Mouse (Mus musculus): Measurements from ENCODE around the gene Krtap27-1.

DNA sequence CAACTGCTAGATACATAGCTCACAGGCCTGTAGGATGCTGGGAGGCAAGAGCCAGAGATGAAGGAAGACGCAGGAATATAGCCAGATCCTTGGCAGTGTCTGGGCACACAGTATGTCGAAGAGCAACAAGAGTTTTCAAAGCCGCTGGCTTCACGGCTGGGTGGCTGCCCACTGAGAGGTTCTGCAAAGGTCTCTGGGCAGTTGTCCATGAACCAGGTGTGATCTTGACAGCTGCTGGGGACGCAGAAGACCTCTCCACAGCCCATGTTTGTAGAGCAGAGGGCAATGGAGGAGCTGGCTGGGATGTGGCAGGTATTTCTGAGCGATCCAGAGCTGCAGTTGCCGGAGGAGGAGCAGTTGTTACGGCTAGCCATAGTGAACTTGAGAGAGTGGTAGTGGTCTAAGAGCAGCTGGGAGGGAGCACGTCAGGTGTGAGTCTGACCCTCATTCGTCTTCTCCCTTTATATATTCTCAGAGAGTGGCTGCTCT lies 24.1 kb downstream of the Krtap27-1 start, which contains the start of gene Krtap26-1:
- TF ChIP-seq POLR2A (IDR thresholded peaks at IDR 0.05; ENCODE audit: control insufficient read depth, extremely low read depth, insufficient read depth, low read length, poor library complexity) (no peak), CTCF (IDR thresholded peaks at IDR 0.05; ENCODE audit: borderline replicate concordance, control insufficient read depth, extremely low read depth, insufficient read depth, low read length, poor library complexity) (no peak)
